Mouse (Mus musculus) embryonic fibroblast, embryonic 13.5 days (primary cell): ENCODE results near the gene Gm20388.

ENCODE experiments used
- CTCF ChIP-seq: IDR thresholded peaks from 2 replicates; pipeline ENCODE4 v1.5.1; 2011; ENCODE audit warnings: mild to moderate bottlenecking, control low read depth, low read length, moderate library complexity, borderline replicate concordance; ENCODE audit not compliant: insufficient read depth
- POLR2A ChIP-seq: IDR thresholded peaks from 2 replicates; pipeline ENCODE4 v1.6.1; 2011; ENCODE audit warnings: low read depth, mild to moderate bottlenecking, control low read depth, low read length, moderate library complexity

GRCm38 (mm10) chr8:124196195-124196594 lies 4285.6 kb downstream of the Gm20388 start:
- TF ChIP-seq POLR2A (no peak), CTCF (no peak)
